Mouse (Mus musculus) erythroblast, embryonic 14.5 days (primary cell): ENCODE data around the gene Arhgap30. TPM values are rescaled to one million over a fixed set of nuclear protein-coding genes. Genes with fewer than 3 reads are reported as not detected.

Experiments
- H3K27me3 ChIP-seq: 2 replicates; pipeline ENCODE4 v1.6.1; 2012; ENCODE audit warnings: inconsistent platforms; ENCODE audit not compliant: control insufficient read depth
- H3K36me3 ChIP-seq: 2 replicates; pipeline ENCODE4 v1.6.1; 2012; ENCODE audit warnings: mild to moderate bottlenecking, inconsistent platforms; ENCODE audit not compliant: control insufficient read depth
- H3K4me1 ChIP-seq: 2 replicates; pipeline ENCODE4 v1.6.1; 2012; ENCODE audit warnings: inconsistent platforms; ENCODE audit not compliant: control insufficient read depth
- H3K4me3 ChIP-seq: replicated peaks from 2 replicates; pipeline ENCODE3; 2012; ENCODE audit warnings: moderate library complexity, mild to moderate bottlenecking, inconsistent platforms
- H3K9me3 ChIP-seq: 2 replicates; pipeline ENCODE4 v1.6.1; 2012; ENCODE audit warnings: low read length, inconsistent platforms, mixed read lengths; ENCODE audit not compliant: control insufficient read depth
- GATA1 ChIP-seq: IDR thresholded peaks from 2 replicates; pipeline ENCODE4 v1.6.1; 2012; ENCODE audit warnings: low read length, inconsistent platforms, mixed read lengths
- TAL1 ChIP-seq: IDR thresholded peaks from 3 replicates; pipeline ENCODE4 v1.6.1; 2012; ENCODE audit warnings: low read length, inconsistent platforms, mixed read lengths
- polyA plus RNA-seq: library from polyadenylated mRNA; stranded (reverse); fragments of >175 nt; gene quantifications from 2 replicates; pipeline ENCODE4 v1.2.3, GENCODE M21; 2012

The Arhgap30 gene
- polyA plus RNA-seq, 1 experiment: 0.06 TPM

- TF ChIP-seq GATA1 (no peak), TAL1 (no peak)
- H3K9me3 ChIP-seq: no peaks in the 10 kb centered on the region
- no peak overlapping the region for H3K4me3 ChIP-seq
- H3K27me3 ChIP-seq: no peaks in the 10 kb centered on the region
- H3K4me1 ChIP-seq: peaks cover 35% of the 10 kb centered on the region
- peaks cover 36% of the 10 kb centered on the region for H3K36me3 ChIP-seq
Measured at GRCm38 (mm10) chr1:171355812-171356340, 32.9 kb upstream of the Arhgap30 start.

- Histone ChIP-seq H3K9me3 (no peaks in the 10 kb centered on the region), H3K27me3 (no peaks in the 10 kb centered on the region), H3K4me1 (peaks cover 41% of the 10 kb centered on the region), H3K4me3 (no peak overlapping the region), H3K36me3 (peaks cover 36% of the 10 kb centered on the region)
- TF ChIP-seq TAL1: no peak
- TF ChIP-seq GATA1: no peak
Measured at GRCm38 (mm10) chr1:171356814-171357213, 31.9 kb upstream of the Arhgap30 start.

GRCm38 (mm10) chr1:171358421-171358820 is 30.3 kb upstream of the Arhgap30 start:
- peaks cover 40% of the 10 kb centered on the region for H3K4me1 ChIP-seq
- H3K9me3 ChIP-seq: no peaks in the 10 kb centered on the region
- H3K36me3 ChIP-seq: peaks cover 36% of the 10 kb centered on the region
- no peak for TF ChIP-seq GATA1
- TF ChIP-seq TAL1: no peak
- no peak overlapping the region for H3K4me3 ChIP-seq
- H3K27me3 ChIP-seq: no peaks in the 10 kb centered on the region

GRCm38 (mm10) chr1:171360253-171360652 is 28.5 kb upstream of the Arhgap30 start:
- Histone ChIP-seq H3K27me3 (no peaks in the 10 kb centered on the region), H3K36me3 (peaks cover 33% of the 10 kb centered on the region), H3K4me3 (peak overlapping the region; percentile 71), H3K4me1 (peaks cover 40% of the 10 kb centered on the region), H3K9me3 (no peaks in the 10 kb centered on the region)
- TF ChIP-seq TAL1: no peak
- no peak for TF ChIP-seq GATA1

- Histone ChIP-seq H3K36me3 (peaks cover 33% of the 10 kb centered on the region), H3K27me3 (no peaks in the 10 kb centered on the region), H3K4me3 (peak within 1 kb of the TSS; percentile 71), H3K9me3 (no peaks in the 10 kb centered on the region), H3K4me1 (peaks cover 40% of the 10 kb centered on the region)
- no peak for TF ChIP-seq TAL1
Measured at GRCm38 (mm10) chr1:171360656-171361055, 28.1 kb upstream of the Arhgap30 start, which contains the start of gene Klhdc9. Gene Klhdc9, minus strand, starts transcription at chr1:171360798.

GRCm38 (mm10) chr1:171361106-171362103 is 27.3 kb upstream of the Arhgap30 start:
- H3K36me3 ChIP-seq: peaks cover 30% of the 10 kb centered on the region
- no peak for TF ChIP-seq GATA1
- no peak for TF ChIP-seq TAL1
- H3K4me1 ChIP-seq: peaks cover 40% of the 10 kb centered on the region
- no peaks in the 10 kb centered on the region for H3K9me3 ChIP-seq
- H3K4me3 ChIP-seq: peak overlapping the region; percentile 71
- no peaks in the 10 kb centered on the region for H3K27me3 ChIP-seq

GRCm38 (mm10) chr1:171365934-171366333 is 22.8 kb upstream of the Arhgap30 start:
- no peaks in the 10 kb centered on the region for H3K36me3 ChIP-seq
- TF ChIP-seq TAL1: no peak
- no peak for TF ChIP-seq GATA1

GRCm38 (mm10) chr1:171369845-171370556 is 18.8 kb upstream of the Arhgap30 start, which contains the start of gene Nectin4:
Gene Nectin4, plus strand, starts transcription at chr1:171370099.
- TF ChIP-seq GATA1 (no peak), TAL1 (no peak)
- no peaks in the 10 kb centered on the region for H3K9me3 ChIP-seq
- H3K4me1 ChIP-seq: peaks cover 1% of the 10 kb centered on the region; the same call in 1 of the 2 replicates
- H3K4me3 ChIP-seq: no peak within 1 kb of the TSS
- H3K36me3 ChIP-seq: no peaks in the 10 kb centered on the region
- H3K27me3 ChIP-seq: peaks cover 15% of the 10 kb centered on the region

More at GRCm38 (mm10) chr1:171365934-171366333, 22.8 kb upstream of the Arhgap30 start:
- H3K4me1 ChIP-seq: peaks cover 10% of the 10 kb centered on the region
- H3K9me3 ChIP-seq: no peaks in the 10 kb centered on the region
- peaks cover 7% of the 10 kb centered on the region for H3K27me3 ChIP-seq
- no peak overlapping the region for H3K4me3 ChIP-seq

GRCm38 (mm10) chr1:171372880-171373279 is 15.9 kb upstream of the Arhgap30 start:
- TF ChIP-seq TAL1 (no peak), GATA1 (no peak)
- Histone ChIP-seq H3K4me1 (peaks cover 7% of the 10 kb centered on the region), H3K9me3 (no peaks in the 10 kb centered on the region), H3K27me3 (peaks cover 17% of the 10 kb centered on the region), H3K4me3 (no peak overlapping the region), H3K36me3 (no peaks in the 10 kb centered on the region)
